Mouse (Mus musculus) adrenal gland (tissue): ENCODE measurements around the gene Ccnd3.
"Not testable (repeated sequence)": the region's sequence is repeated elsewhere in the genome, so short reads cannot be mapped to it uniquely, and the experiment has no call there.

Source experiments
- intact Hi-C: fragments of 180-260 bp; cut with DNase I; formaldehyde crosslinking; loops from one replicate; pipeline ENCODE4 v1.15.1; 2025

Ccnd3 gene

DNA sequence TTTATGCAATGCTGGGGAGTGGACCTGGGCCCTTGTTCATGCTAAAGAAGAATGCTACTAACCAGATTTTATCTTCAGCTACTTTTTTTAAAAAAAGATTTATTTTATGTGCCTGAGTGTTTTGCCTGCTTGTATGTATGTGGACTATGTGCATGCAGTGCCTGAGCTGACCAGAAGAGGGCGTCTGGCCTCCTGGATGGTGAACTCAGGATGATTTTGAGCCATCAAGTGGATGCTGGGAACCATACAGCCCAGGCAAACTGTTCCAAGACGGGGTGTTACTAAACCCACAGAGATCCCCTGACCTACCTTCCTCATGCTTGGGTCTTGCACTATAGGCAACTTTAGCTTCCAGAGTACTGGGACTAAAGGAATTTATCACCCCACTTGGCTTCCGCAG lies 29.1 kb upstream of the Ccnd3 start:
- intact Hi-C loops = loop anchor here (10.0 kb wide), 1 partner anchor 199 kb away; no protein-coding TSS in a partner anchor

GRCm38 (mm10) chr17:47479887-47480286 lies 25.0 kb upstream of the Ccnd3 start:
- intact Hi-C loops = loop anchor here (5.0 to 10.0 kb wide), 2 partner anchors 73 to 195 kb away; no protein-coding TSS in a partner anchor

DNA sequence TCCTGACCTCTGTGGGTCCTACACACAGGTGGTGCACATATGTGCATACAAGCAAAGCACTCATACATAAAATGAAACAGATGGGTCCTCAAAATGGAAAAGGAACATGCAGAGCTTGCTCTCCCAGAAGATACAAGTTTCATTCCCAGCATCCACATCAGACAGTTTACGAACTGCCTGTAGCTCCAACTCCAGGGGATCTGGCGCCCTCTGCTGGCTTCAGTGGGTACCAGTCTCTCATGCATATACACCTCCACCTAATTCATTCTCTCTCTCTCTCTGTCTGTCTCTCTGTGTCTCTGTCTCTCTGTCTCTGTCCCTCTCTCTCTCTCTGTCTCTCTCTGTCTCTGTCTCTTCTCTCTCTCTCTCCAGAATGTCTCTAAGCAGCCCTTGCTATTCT lies 22.4 kb upstream of the Ccnd3 start:
- intact Hi-C loops = loop anchor here (5.0 kb wide), 1 partner anchor 75 kb away; no protein-coding TSS in a partner anchor

DNA sequence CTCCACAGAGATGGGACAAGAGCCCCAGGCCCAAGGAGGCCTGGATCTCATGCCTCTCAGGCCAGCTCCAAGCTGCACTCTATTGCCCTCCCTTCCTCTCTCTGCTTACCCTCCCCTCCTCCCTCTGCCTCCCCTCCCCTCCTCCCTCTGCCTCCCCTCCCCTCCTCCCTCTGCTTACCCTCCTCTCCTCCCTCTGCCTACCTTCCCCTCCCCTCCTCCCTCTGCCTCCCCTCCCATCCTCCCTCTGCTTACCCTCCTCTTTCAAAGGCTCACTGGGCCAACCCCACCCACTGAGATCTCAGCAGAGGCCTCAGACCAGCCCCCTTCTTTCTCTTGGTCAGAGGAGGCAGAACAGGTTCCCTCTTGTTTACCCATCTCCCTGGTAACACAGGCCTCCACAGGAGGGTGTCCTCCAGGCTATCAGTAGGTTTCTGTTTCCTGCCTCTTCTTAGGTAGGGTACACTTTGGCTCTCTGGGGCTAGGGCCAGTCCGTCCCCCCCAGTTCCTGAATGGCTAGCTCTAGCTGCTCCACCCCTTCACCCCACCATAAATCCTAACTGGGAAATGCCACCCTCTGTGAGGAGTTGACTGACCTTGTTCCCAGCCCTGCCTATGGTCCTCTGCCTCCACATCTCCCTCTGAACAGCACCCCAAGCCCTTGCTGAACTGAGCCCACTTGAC lies 20.5 kb upstream of the Ccnd3 start:
- intact Hi-C loops = loop anchor here (5.0 kb wide), 1 partner anchor 77 kb away; no protein-coding TSS in a partner anchor

DNA sequence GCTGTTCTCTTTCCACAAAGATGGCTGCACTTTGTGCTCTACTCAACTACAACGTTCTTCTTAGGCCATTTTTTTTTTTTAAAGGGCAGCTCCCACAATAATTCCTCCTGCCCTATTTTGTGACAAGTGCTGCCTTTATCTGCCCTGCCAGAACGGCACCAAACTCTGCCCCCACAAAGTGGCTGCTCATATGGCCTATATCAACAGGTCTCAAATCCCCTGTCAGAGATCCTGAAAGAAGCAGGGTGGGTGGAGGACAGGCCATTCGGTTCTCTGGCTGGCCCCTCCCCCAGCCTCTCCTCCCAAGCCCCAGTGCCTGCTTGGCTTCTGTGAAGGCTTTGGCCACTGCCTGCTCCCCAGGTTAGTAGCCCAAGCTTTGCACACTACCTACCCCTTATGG lies 19.9 kb upstream of the Ccnd3 start:
- intact Hi-C loops = loop anchor here (5.0 kb wide), 1 partner anchor 78 kb away; no protein-coding TSS in a partner anchor

- intact Hi-C loops = no loop called here
These were observed 19.1 kb upstream of the Ccnd3 start for GRCm38 (mm10) chr17:47485791-47486190.

DNA sequence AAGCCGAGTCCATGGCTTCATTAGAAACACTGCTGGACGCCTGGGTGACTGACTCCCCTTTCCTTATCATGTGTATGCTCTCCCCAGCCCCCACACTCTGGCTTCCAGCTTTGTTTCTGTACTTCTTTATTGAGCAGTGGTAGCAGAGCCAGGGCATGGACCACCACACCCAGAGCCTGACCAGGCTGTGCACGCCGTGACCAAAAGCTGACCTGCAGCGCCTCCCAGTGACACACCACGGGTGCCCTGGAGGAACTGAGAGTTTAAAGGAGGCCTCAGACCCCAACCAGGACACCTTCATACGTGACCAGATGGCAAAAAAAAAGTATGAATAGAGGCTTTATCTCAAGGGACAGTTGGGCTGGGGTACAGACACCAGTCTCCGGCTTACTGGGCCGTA lies 14.1 kb upstream of the Ccnd3 start:
- intact Hi-C loops = no loop called here

- intact Hi-C loops = no loop called here
These were observed 12.1 kb upstream of the Ccnd3 start for GRCm38 (mm10) chr17:47492731-47493130.

DNA sequence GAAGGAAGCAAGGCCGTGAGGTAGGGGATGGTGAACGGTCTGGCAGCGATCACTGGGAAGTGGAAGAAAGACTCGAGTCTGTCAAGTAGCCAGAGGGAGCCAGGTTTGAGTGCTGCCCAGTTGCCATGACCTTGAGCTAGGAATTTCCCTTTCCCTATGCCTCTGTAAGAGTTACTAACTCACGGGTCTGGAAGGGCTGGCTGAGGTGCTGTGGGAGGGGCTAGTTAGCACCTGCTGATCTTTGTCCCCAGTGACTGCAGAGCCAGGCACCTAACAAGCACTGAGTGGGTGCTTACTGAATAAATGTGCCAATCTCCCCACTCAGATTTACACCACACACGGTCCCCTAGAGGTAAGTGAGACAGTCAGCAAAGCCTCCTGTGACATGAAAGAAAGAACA lies 11.2 kb upstream of the Ccnd3 start:
- intact Hi-C loops = no loop called here

- intact Hi-C loops = no loop called here
These were observed 10.7 kb upstream of the Ccnd3 start for GRCm38 (mm10) chr17:47494132-47494531.

DNA sequence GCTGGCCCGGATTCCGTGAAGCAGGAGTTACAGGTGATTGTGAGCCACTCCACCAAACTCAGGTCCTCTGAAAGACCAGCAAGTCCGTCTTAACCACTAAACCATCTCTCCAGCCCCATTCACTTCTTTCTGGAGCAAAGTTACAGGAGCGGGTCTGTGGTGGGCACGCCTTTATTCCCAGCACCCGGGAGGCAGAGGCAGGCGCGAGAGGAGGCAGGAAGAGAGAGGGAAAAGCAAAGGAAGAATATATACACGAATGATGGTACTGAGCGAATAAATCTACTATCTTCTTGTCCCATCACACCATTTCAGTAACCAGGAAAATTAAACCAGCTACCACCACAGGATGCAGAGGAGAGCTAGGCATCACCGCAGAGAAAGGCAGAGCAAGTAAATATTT lies 3.3 kb upstream of the Ccnd3 start:
- intact Hi-C loops = no loop called here

- intact Hi-C loops = no loop called here
These were observed 2.7 kb upstream of the Ccnd3 start, which contains the start of gene Taf8 for GRCm38 (mm10) chr17:47501946-47502706. Taf8 (minus strand) TSS chr17:47502292.

GRCm38 (mm10) chr17:47502707-47503045 lies 2.2 kb upstream of the Ccnd3 start:
- intact Hi-C loops = not testable (repeated sequence)

GRCm38 (mm10) chr17:47503689-47504088 lies 1.2 kb upstream of the Ccnd3 start:
- intact Hi-C loops = no loop called here

- intact Hi-C loops = no loop called here
These were observed 623 bp upstream of the Ccnd3 start for GRCm38 (mm10) chr17:47504228-47504627.

- intact Hi-C loops = loop anchor here (5.0 kb wide), 1 partner anchor 182 kb away; the partner anchor contains the start of genes Frs3 and Tomm6
These were observed 715 bp downstream of the Ccnd3 start for GRCm38 (mm10) chr17:47505566-47505965.

- intact Hi-C loops = loop anchor here (5.0 kb wide), 1 partner anchor 181 kb away; the partner anchor contains the start of genes Frs3 and Tomm6
These were observed 1.2 kb downstream of the Ccnd3 start for GRCm38 (mm10) chr17:47506042-47506441.

DNA sequence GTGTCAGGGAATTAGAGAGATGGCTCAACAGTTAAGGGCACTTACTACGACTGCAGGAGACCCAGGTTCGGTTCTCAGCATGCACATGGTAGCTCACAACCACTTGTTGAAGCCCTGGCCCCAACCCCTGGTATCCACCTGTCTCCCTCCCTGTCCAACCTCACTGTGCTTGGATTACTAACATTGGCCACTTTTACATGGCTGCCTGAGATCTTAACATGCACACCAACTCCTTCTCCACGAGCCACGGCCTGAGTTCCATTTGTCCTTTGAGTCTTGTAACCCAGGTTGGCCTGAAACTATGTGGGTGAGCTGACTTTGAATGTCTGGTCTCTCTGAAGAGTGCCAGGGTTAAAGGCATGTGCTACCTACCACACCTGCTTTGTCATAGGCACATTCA lies 1.8 kb downstream of the Ccnd3 start:
- intact Hi-C loops = loop anchor here (5.0 kb wide), 1 partner anchor 181 kb away; the partner anchor contains the start of genes Frs3 and Tomm6

DNA sequence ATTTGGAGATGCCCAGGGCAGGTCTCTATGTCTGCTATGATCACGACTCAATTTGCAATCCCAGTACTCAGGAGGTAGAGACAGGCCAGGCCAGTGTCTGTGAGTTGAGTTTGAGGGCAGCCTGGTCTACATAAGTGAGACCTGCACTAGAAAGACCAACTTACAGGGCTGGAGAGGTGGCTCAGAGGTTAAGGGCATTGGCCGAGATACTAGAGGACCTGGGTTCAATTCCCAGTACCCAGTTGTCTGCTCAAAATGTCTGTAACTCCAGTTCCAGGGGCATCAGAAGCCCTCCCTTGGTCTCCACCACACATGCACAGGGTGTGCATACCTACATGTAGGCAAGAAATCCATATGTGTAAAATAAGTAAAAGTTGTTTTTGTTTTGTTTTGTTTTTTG lies 2.7 kb downstream of the Ccnd3 start:
- intact Hi-C loops = loop anchor here (5.0 kb wide), 1 partner anchor 180 kb away; the partner anchor contains the start of genes Frs3 and Tomm6

- intact Hi-C loops = loop anchor here (5.0 kb wide), 1 partner anchor 179 kb away; the partner anchor contains the start of genes Frs3 and Tomm6
These were observed 3.3 kb downstream of the Ccnd3 start for GRCm38 (mm10) chr17:47508012-47508608.

GRCm38 (mm10) chr17:47509031-47509705 lies 4.3 kb downstream of the Ccnd3 start:
- intact Hi-C loops = loop anchor here (5.0 kb wide), 1 partner anchor 178 kb away; the partner anchor contains the start of genes Frs3 and Tomm6
